Mouse (Mus musculus) gastrocnemius, postnatal 14 days (tissue): Measurements from ENCODE around the gene Mfn2. TPM values are rescaled to one million over a fixed set of nuclear protein-coding genes. Genes with fewer than 3 reads are reported as not detected.

Experiments
- total RNA-seq, 2 experiments: library from RNA; stranded (reverse); gene quantifications; 2 replicates each; pipeline ENCODE4 v1.2.3; 2021

Mfn2 gene
- total RNA-seq, 2 experiments from 2014 or later, result 292 to 356 TPM

Other genes starting within 250 kb of the Mfn2 start
- gene Zfp534, start 202.2 kb downstream of the Mfn2 start, total RNA-seq, result under 1 TPM in 1 of 2 experiments, not detected in 1; 0.08 TPM
- 1 to 10 TPM; 1.7 to 2.0 TPM for gene Zfp984, start 94.9 kb downstream of the Mfn2 start, total RNA-seq
- gene Zfp933, start 56.3 kb downstream of the Mfn2 start, total RNA-seq, result 1 to 10 TPM; 8.9 to 9.2 TPM
- 1 to 10 TPM; 4.4 to 5.1 TPM for gene Miip, start 35.9 kb downstream of the Mfn2 start, total RNA-seq
- gene Fv1, start 35.7 kb downstream of the Mfn2 start, total RNA-seq, result 1 to 10 TPM; 3.2 to 3.4 TPM
- gene Plod1, start 32.1 kb upstream of the Mfn2 start, total RNA-seq, result 10 to 100 TPM; 43.4 to 48.8 TPM
- gene 2510039O18Rik, start 36.2 kb upstream of the Mfn2 start, total RNA-seq, result 10 to 100 TPM; 22.1 to 23.8 TPM
- gene Nppb, start 81.1 kb upstream of the Mfn2 start, total RNA-seq, result not detected
- gene Nppa, start 96.0 kb upstream of the Mfn2 start, total RNA-seq, result not detected
- gene Clcn6, start 134.1 kb upstream of the Mfn2 start, total RNA-seq, result 1 to 10 TPM; 4.7 to 5.4 TPM
- gene Mthfr, start 134.4 kb upstream of the Mfn2 start, total RNA-seq, result 10 to 100 TPM; 12.0 to 12.3 TPM
- 10 to 100 TPM; 12.3 to 14.7 TPM for gene Agtrap, start 183.3 kb upstream of the Mfn2 start, total RNA-seq
- 10 to 100 TPM; 11.5 to 12.9 TPM for gene Mad2l2, start 225.7 kb upstream of the Mfn2 start, total RNA-seq
- under 1 TPM; 0.10 to 0.13 TPM for gene Draxin, start 226.0 kb upstream of the Mfn2 start, total RNA-seq
- 10 to 100 TPM; 22.9 to 29.1 TPM for gene Fbxo6, start 247.4 kb upstream of the Mfn2 start, total RNA-seq